Comparison of ENCODE assay signal across 8 mouse cellular contexts in the genomic region with DNA sequence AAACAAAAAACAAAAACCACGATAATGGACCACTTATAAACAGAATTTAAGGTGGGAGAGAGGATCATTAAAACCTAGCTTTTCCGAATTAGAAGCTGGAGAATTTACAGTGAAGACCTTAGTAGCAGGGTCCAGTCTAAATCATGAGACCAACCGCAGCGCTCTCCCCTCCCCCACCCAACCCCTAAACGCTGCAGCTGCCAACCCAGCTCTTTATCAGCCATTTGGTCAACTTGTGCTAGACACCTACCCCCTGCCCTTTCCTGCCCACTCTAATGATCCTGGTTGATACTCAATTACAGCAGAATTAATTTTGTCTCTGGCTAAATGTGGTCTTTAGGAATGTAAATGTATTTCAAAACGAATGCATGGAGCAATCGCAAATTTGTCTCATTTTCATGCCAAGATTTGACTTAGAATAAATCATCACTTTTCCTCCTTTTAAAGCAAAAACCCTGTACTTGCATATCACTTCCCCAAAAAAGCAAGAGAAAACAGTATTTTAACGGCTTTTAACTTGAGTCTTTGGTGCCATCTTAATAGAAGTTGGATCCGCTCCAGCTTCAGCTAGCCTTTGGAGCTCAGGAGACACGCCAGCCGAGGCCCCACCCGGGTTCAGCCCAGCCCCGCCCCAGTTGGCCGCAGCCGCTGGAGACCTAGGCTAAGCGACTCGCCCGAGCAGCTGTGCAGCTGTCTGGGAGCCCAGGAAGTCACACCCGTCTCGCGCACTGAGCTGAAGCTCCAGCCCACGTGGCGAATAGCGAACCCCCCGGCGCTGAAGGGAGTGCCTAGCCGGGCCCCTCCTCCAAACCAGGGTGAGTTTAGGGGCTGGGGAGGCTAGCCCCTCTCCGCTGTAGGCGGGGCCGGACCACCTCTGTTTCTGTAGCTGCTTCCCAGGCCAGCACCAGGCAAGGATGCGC. TPM values are rescaled to one million over a fixed set of nuclear protein-coding genes. Genes with fewer than 3 reads are reported as not detected.
A peak's percentile ranks its signal among the peaks of the same experiment; 100 is the strongest.
DNase-seq lines count a peak whose midpoint lies in the region; ATAC-seq and TF ChIP-seq lines count a peak whose summit lies in the region.

No protein-coding gene starts in this region.

- no peaks in the 10 kb centered on the region for H3K9me3 ChIP-seq in heart, embryonic 12.5 days (replicated peaks)
- H3K9me3 ChIP-seq in kidney, embryonic 16.5 days (ENCODE audit: low read length), result no peaks in the 10 kb centered on the region
- H3K9me3 ChIP-seq in liver, embryonic 14.5 days (ENCODE audit: control insufficient read depth, low read length), result no peaks in the 10 kb centered on the region
- no peaks in the 10 kb centered on the region for H3K9me3 ChIP-seq in stomach, embryonic 15.5 days

- peak overlapping the region; percentile 93 for H3K4me2 ChIP-seq in heart, embryonic 12.5 days
- H3K4me2 ChIP-seq in kidney, embryonic 16.5 days (replicated peaks; ENCODE audit: low read depth, low read length), result peak overlapping the region; percentile 88
- H3K4me2 ChIP-seq in liver, embryonic 14.5 days (ENCODE audit: low read depth), result peak overlapping the region; percentile 82
- peak overlapping the region; percentile 93 for H3K4me2 ChIP-seq in stomach, embryonic 15.5 days

- peak; percentile 59; the same call in 1 of the 2 replicates for ATAC-seq in erythroid progenitor cell, adult 5-6 weeks (replicated peaks; ENCODE audit: low FRiP score, poor library complexity, severe bottlenecking)
- peak; percentile 68 for ATAC-seq in heart, embryonic 12.5 days (ENCODE audit: insufficient number of reproducible peaks, low FRiP score)
- peak; percentile 82 for ATAC-seq in kidney, embryonic 16.5 days (ENCODE audit: low FRiP score, low TSS enrichment)
- peak; percentile 68 for ATAC-seq in liver, embryonic 14.5 days (ENCODE audit: insufficient read depth)
- ATAC-seq in stomach, embryonic 15.5 days (ENCODE audit: insufficient read depth, low FRiP score, low read depth), result peak; percentile 85

- no peaks in the 10 kb centered on the region for H3K4me1 ChIP-seq in bone marrow, adult 2 months (ENCODE audit: control insufficient read depth, insufficient read depth, low read length)
- H3K4me1 ChIP-seq in heart, embryonic 12.5 days (replicated peaks), result peaks cover 27% of the 10 kb centered on the region
- peaks cover 22% of the 10 kb centered on the region for H3K4me1 ChIP-seq in kidney, embryonic 16.5 days (ENCODE audit: insufficient read depth, low read length)
- no peaks in the 10 kb centered on the region for H3K4me1 ChIP-seq in liver, embryonic 14.5 days (replicated peaks; ENCODE audit: control insufficient read depth in 2 of 2, insufficient read depth in 2 of 2, low read length in 1 of 2)
- H3K4me1 ChIP-seq in stomach, embryonic 15.5 days, result peaks cover 11% of the 10 kb centered on the region

- no peaks in the 10 kb centered on the region for H3K36me3 ChIP-seq in heart, embryonic 12.5 days
- no peaks in the 10 kb centered on the region for H3K36me3 ChIP-seq in kidney, embryonic 16.5 days (ENCODE audit: insufficient read depth, low read length)
- H3K36me3 ChIP-seq in liver, embryonic 14.5 days (replicated peaks; ENCODE audit: control insufficient read depth, insufficient read depth, low read depth), result no peaks in the 10 kb centered on the region
- no peaks in the 10 kb centered on the region for H3K36me3 ChIP-seq in stomach, embryonic 15.5 days

- TF ChIP-seq EP300 in liver, embryonic 14.5 days (IDR thresholded peaks at IDR 0.05; ENCODE audit: low read depth), result no peak

- peak overlapping the region; percentile 97 for H3K9ac ChIP-seq in heart, embryonic 12.5 days
- H3K9ac ChIP-seq in kidney, embryonic 16.5 days (replicated peaks; ENCODE audit: low read length), result peak overlapping the region; percentile 77
- H3K9ac ChIP-seq in liver, embryonic 14.5 days (replicated peaks), result peak overlapping the region; percentile 40; the same call in 1 of the 2 replicates
- peak overlapping the region; percentile 21; the same call in 1 of the 2 replicates for H3K9ac ChIP-seq in stomach, embryonic 15.5 days

- 3% methylated on average over 31 of the region's 31 CpGs for WGBS in bone marrow, adult 2 months
- WGBS in heart, embryonic 12.5 days, result 1% methylated on average over 31 of the region's 31 CpGs
- WGBS in kidney, embryonic 16.5 days, result 1% methylated on average over 31 of the region's 31 CpGs
- 2% methylated on average over 31 of the region's 31 CpGs for WGBS in liver, embryonic 14.5 days (ENCODE audit: insufficient replicate concordance)
- WGBS in stomach, embryonic 15.5 days, result 3% methylated on average over 31 of the region's 31 CpGs

- no peak for TF ChIP-seq CTCF in bone marrow, adult 2 months (IDR thresholded peaks at IDR 0.05; ENCODE audit: control insufficient read depth, insufficient read depth, low read length)
- TF ChIP-seq CTCF in liver, embryonic 14.5 days (IDR thresholded peaks at IDR 0.05; ENCODE audit: low read depth), result no peak

- TF ChIP-seq POLR2A in bone marrow, adult 2 months (IDR thresholded peaks at IDR 0.05; ENCODE audit: borderline replicate concordance, control insufficient read depth, low read depth, low read length), result peak; percentile 32; the same call in 1 of the 2 replicates

- H3K4me3 ChIP-seq in bone marrow, adult 2 months (replicated peaks; ENCODE audit: control insufficient read depth, low read depth, low read length), result peak overlapping the region; percentile 90
- H3K4me3 ChIP-seq in heart, embryonic 12.5 days, result peak overlapping the region; percentile 83
- peak overlapping the region; percentile 71 for H3K4me3 ChIP-seq in kidney, embryonic 16.5 days (ENCODE audit: low read length)
- peak overlapping the region; percentile 55 to 61 for H3K4me3 ChIP-seq in liver, embryonic 14.5 days (ENCODE audit: insufficient read depth in 1 of 2, low read depth in 2 of 2, low read length in 2 of 2)
- H3K4me3 ChIP-seq in stomach, embryonic 15.5 days (replicated peaks), result peak overlapping the region; percentile 60

- no peaks in the 10 kb centered on the region for H3K27me3 ChIP-seq in heart, embryonic 12.5 days (replicated peaks)
- peaks cover 10% of the 10 kb centered on the region; the same call in 1 of the 2 replicates for H3K27me3 ChIP-seq in kidney, embryonic 16.5 days (ENCODE audit: insufficient read depth, low read length)
- peaks cover 49% of the 10 kb centered on the region for H3K27me3 ChIP-seq in liver, embryonic 14.5 days (ENCODE audit: control insufficient read depth, insufficient read depth, low read length)
- H3K27me3 ChIP-seq in stomach, embryonic 15.5 days (replicated peaks), result no peaks in the 10 kb centered on the region

- peak overlapping the region; percentile 78 for H3K27ac ChIP-seq in bone marrow, adult 2 months (ENCODE audit: control insufficient read depth, insufficient read depth, low read depth, low read length, poor library complexity)
- H3K27ac ChIP-seq in heart, embryonic 12.5 days (ENCODE audit: poor library complexity, severe bottlenecking), result peak overlapping the region; percentile 98
- peak overlapping the region; percentile 92 for H3K27ac ChIP-seq in kidney, embryonic 16.5 days (ENCODE audit: low read length)
- H3K27ac ChIP-seq in liver, embryonic 14.5 days, result no peak overlapping the region
- H3K27ac ChIP-seq in stomach, embryonic 15.5 days, result peak overlapping the region; percentile 89

- peak; percentile 58 for DNase-seq in CD4-positive, CD25-positive, alpha-beta regulatory T cell, adult 2 months (ENCODE audit: low read depth, low spot score)
- peak; percentile 14 to 31 (median 18) for DNase-seq in liver, embryonic 14.5 days (ENCODE audit: low read depth in 3 of 3, low spot score in 3 of 3)
- peak; percentile 28 to 53 for DNase-seq in natural killer cell, adult 2 months (ENCODE audit: low spot score in 2 of 2)

RNA-seq across cellular contexts. Expression of a gene that starts 3.3 kb away (rescaled TPM):
- 1.6 and 3.5 TPM in 2 replicates for polyA plus RNA-seq in bone marrow, adult 2 months (2011; ENCODE audit: insufficient read depth, insufficient read length, low replicate concordance, missing spikeins)
- under 0.01 and 10.1 TPM in 2 replicates for total RNA-seq in erythroid progenitor cell, adult 5-6 weeks (2015; ENCODE audit: low replicate concordance)
- 0.45 and 0.90 TPM in 2 replicates for total RNA-seq in erythroid progenitor cell, adult 5-6 weeks (2017; ENCODE audit: low replicate concordance)
- polyA plus RNA-seq in heart, embryonic 12.5 days (2016; fragmentation: Nextera tagmentation; extraction: Ambion mirVana), result 134 and 146 TPM in 2 replicates
- 61.9 and 75.2 TPM in 2 replicates for polyA plus RNA-seq in kidney, embryonic 16.5 days (2015; fragmentation: Nextera tagmentation; extraction: Ambion mirVana)
- polyA plus RNA-seq in liver, embryonic 14.5 days (2012; rRNA removed), result 0.41 and 1.6 TPM in 2 replicates
- 0.88 and 1.3 TPM in 2 replicates for polyA plus RNA-seq in liver, embryonic 14.5 days (2014; fragmentation: Nextera tagmentation; extraction: Ambion mirVana)
- polyA plus RNA-seq in stomach, embryonic 15.5 days (2015; fragmentation: Nextera tagmentation; extraction: Ambion mirVana), result 31.2 and 34.2 TPM in 2 replicates

Comparison
In these comparisons a context has a peak if more than half of its experiments do, and no peak if none do; other contexts are left out.
1. H3K9ac ChIP-seq: peak in every context shown above with its lines; median percentile 97 in heart, embryonic 12.5 days; 77 in kidney, embryonic 16.5 days; 40 in liver, embryonic 14.5 days; 21 in stomach, embryonic 15.5 days.